Mouse (Mus musculus) left cerebral cortex, adult 8-10 months (tissue): ENCODE measurements at regions not wholly inside any gene's neighbourhood (a gene's known extent, or its start where the extent isn't known, plus 50 kb on each side); places are given as distances from the start of the nearest gene placed in this dataset.

Experiments
- DNase-seq, 2 experiments: peaks; one replicate each; pipeline ENCODE4 v3.0.0; 2022; ENCODE audit warnings: low spot score in 2 of 2
- microRNA-seq, 2 experiments: library from miRNA; unstranded; fragments of <30 nt; microRNA quantifications; one replicate each; pipeline ENCODE4 v1.2.0; 2022

- peak in 1 of 2 experiments; percentile 64 for DNase-seq
These were observed 200.4 kb upstream of the Arpp21 start for GRCm38 (mm10) chr9:112436094-112436493.

DNA sequence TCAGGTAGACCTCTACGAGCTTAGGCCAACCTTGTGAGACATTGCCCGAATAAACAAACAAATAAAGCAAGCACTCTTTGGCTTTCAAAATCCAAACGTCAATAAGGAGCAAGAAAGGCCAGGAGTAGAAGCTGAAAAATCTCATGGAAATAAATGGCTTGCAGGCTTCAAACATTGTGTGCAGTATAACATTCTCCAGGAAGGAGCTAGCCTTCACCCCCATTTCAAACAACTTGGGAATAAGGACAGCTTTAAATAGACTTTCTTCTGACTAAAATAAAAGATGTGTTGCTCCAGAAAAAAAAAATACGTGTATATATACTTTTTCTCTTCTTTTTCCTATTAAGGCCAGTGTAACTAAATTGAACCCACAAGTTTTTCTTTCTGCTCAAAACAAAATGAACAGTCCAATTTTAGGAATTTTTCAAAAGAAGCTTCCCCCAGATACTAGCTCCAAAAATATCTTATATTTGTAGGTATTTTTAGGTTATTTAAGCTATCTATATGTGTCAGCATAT is 196.2 kb upstream of the Arpp21 start:
- DNase-seq: no peak

DNA sequence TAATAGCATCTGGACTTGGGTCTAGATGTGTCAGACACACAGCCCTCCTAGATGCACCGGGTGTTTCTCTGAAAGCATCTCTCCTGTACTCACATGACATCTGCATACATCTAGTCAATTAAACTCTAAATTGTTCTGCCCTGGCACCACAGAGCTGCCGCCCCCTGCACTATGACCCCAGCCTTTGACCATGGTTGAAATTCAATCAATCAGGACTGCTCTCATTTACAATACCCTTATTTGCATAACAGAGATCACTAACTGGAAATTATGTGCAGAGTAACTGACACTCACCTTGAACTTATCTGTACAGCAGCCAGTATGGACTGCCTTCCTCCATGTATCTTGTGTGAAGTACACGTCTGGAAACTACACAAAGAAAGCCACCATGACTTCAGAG is 193.5 kb upstream of the Arpp21 start:
- no peak for DNase-seq

- DNase-seq: peak in 1 of 2 experiments; percentile 28
These were observed 170.1 kb upstream of the Arpp21 start for GRCm38 (mm10) chr9:112405772-112406315.

- no peak for DNase-seq
These were observed 135.0 kb upstream of the Arpp21 start for GRCm38 (mm10) chr9:112370746-112371145.

GRCm38 (mm10) chr9:112367291-112367690 is 131.6 kb upstream of the Arpp21 start:
- DNase-seq: no peak

DNA sequence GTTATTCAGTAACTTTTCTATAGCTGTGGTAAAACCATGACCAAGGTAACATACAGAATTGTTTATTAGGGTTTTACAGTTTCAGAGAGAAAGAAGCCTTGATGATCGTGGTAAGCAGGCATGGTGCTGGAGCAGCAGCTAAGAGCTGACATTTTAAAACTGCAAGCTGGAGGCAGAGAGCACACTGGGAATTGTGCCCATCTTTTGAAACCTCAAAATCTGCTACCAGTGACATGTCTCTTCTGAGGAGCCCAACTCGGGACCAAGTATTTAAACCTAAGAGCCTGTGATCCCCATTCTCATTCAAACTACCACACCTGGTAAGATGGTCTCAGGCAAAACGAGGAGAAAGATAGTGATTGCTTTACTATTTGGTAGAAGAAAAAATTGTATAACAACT is 125.6 kb upstream of the Arpp21 start:
- no peak for DNase-seq

DNA sequence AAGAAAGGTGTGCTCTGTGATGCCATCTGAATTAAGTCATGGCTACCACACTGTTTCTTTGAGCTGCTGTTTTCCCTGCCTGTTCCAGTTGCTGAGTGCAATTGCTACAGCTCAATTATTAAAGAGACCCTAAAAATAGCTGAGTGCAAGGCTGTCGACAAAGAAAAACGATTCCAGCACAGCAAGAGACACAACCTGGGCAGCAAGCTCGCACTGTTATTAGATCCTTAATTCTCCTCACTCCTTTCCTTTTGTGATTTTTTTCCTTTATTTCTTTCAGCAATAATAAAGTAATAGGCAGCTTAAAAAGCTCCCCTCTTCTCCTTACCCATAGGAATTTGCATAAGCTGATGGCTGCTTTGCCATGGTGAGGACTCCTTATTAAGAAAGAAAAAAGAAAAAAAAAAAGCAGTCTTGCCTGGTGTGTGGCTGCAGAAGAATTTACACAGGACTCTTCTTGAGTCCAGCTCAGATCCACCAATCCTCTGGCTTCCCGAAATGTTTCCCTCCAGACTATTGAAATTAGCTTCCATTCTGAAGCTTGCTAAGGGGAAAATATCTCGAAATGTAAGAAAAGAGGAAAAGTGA is 123.1 kb upstream of the Arpp21 start:
- no peak for DNase-seq

GRCm38 (mm10) chr9:112353196-112353595 is 117.5 kb upstream of the Arpp21 start:
- no peak for DNase-seq

DNA sequence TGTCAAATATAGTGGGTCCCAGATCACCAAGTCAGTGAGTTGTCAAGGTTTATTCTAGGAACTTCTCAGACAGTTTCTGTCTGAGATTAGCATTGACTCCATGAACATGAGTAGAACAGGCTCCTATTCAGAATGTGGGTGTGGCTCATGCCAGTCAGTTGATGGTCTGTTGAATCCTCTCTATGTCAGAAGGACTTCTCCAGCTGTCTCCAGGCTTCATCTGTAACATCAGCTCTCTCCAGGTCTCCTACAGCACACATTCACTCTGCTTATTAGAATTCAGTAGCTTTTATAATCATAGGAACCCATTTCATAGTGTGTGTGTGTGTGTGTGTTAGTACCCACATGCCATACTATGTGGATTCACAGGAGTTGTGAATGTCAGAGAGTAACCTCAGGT is 113.2 kb upstream of the Arpp21 start:
- no peak for DNase-seq

DNA sequence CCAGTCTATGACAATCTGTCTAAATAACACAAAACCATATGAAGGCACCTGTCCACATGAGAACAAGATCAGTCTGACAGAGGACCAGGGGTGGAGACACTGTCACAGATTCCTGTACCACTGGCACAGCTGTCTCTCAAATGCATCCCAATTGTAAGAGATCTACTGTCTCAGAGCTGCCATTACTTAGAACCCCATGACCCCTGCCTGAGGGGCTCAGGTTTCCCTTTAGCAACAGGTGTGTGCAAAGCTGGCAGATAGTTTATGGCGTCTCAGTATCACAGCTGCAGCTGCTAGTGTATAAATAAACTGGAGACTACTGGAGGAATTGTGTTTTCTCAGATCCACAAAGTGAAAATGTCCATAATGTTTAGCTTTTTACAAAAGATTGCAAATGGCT is 109.1 kb upstream of the Arpp21 start:
- DNase-seq: no peak

DNA sequence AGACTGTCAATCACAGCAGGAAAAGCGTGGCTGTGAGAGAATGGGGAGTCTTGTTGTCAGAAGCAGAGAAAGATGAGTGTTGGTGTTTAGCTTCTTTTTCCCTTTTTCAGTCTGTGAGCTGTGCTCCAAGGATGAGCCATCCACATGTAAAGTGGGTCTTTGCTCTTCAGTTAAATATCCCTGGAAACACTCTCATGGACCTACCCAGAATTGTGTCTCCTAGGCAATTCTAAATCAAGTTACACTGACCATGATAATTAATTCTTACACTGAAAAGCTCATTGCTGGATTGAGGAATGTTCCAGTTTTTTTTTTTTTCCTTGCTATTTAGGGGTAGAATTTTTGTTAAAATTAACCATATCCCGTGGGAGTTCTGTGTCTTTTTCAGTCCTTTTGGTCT is 104.6 kb upstream of the Arpp21 start:
- DNase-seq: no peak

GRCm38 (mm10) chr9:112320016-112320415 is 84.3 kb upstream of the Arpp21 start:
- no peak for DNase-seq

- DNase-seq: no peak
These were observed 73.2 kb upstream of the Arpp21 start for GRCm38 (mm10) chr9:112308950-112309349.

- DNase-seq: peak in 1 of 2 experiments; percentile 44
These were observed 72.1 kb upstream of the Arpp21 start for GRCm38 (mm10) chr9:112307837-112308236.

DNA sequence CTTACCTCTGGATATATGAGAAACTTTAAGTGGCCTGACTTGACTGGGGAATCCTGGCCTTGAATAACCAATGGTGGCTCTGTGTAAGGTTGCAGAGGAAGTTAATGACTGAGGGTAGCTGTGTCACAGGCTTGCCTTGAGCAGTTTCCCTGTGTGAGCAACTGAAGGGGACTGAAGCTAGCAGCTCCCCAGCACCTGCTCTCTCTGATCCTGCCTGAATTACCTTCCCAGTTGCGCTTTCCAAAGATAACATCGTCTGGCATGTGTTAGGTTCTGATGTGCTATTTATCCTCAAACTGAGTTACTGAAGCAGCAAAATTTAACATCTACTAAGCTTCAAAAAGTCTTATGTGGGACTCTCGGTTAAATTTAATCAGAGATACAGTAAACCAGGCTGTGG is 56.1 kb upstream of the Arpp21 start:
- no peak for DNase-seq

Small RNAs in the stretch of these regions (microRNA-seq; reads per million reads assigned to microRNA genes)
- 0 reads per million in 2 experiments for gene Gm27847
